Mouse (Mus musculus) kidney, postnatal 10 days (tissue): ENCODE measurements around the gene Gm10260.
A peak's percentile ranks its signal among the peaks of the same experiment; 100 is the strongest.

ENCODE experiments used
- DNase-seq: peaks from one replicate; pipeline ENCODE4 v3.0.0; 2021; ENCODE audit warnings: mixed read lengths

The Gm10260 gene

GRCm38 (mm10) chr13:97768046-97768682, 7.7 kb upstream of the Gm10260 start:
- no peak for DNase-seq

- no peak for DNase-seq
Measured at GRCm38 (mm10) chr13:97766600-97766999, 6.2 kb upstream of the Gm10260 start.

- DNase-seq: no peak
Measured at GRCm38 (mm10) chr13:97765913-97766312, 5.5 kb upstream of the Gm10260 start.

GRCm38 (mm10) chr13:97764067-97764466, 3.6 kb upstream of the Gm10260 start:
- no peak for DNase-seq

- DNase-seq: peak; percentile 61
Measured at GRCm38 (mm10) chr13:97763436-97763835, 3.0 kb upstream of the Gm10260 start.

- DNase-seq: no peak
Measured at GRCm38 (mm10) chr13:97762121-97762520, 1.7 kb upstream of the Gm10260 start.

- DNase-seq: peak; percentile 52
Measured at GRCm38 (mm10) chr13:97757033-97757432, 3.4 kb downstream of the Gm10260 start.

GRCm38 (mm10) chr13:97756091-97756490, 4.3 kb downstream of the Gm10260 start:
- no peak for DNase-seq

GRCm38 (mm10) chr13:97750851-97751381, 9.5 kb downstream of the Gm10260 start:
- DNase-seq: peak; percentile 19

- DNase-seq: no peak
Measured at GRCm38 (mm10) chr13:97747037-97747860, 13.2 kb downstream of the Gm10260 start.

- DNase-seq: no peak
Measured at GRCm38 (mm10) chr13:97744669-97745068, 15.8 kb downstream of the Gm10260 start.

GRCm38 (mm10) chr13:97744036-97744435, 16.4 kb downstream of the Gm10260 start:
- DNase-seq: no peak

- DNase-seq: no peak
Measured at GRCm38 (mm10) chr13:97743229-97743988, 17.0 kb downstream of the Gm10260 start.

GRCm38 (mm10) chr13:97735931-97736330, 24.5 kb downstream of the Gm10260 start:
- no peak for DNase-seq

- no peak for DNase-seq
Measured at GRCm38 (mm10) chr13:97734760-97735159, 25.7 kb downstream of the Gm10260 start.

GRCm38 (mm10) chr13:97725160-97725825, 35.1 kb downstream of the Gm10260 start:
- no peak for DNase-seq

- no peak for DNase-seq
Measured at GRCm38 (mm10) chr13:97724551-97724950, 35.9 kb downstream of the Gm10260 start.

GRCm38 (mm10) chr13:97712506-97713275, 47.7 kb downstream of the Gm10260 start:
- DNase-seq: no peak

- DNase-seq: no peak
Measured at GRCm38 (mm10) chr13:97711510-97711909, 48.9 kb downstream of the Gm10260 start.
